Mouse (Mus musculus) CH12.LX (cell line): ENCODE results near the gene Rgl1. TPM values are rescaled to one million over a fixed set of nuclear protein-coding genes. Genes with fewer than 3 reads are reported as not detected.

Experiments used
- DNase-seq: peaks from one replicate; pipeline ENCODE4 v3.0.0-alpha.2; 2013; ENCODE audit errors: extremely low read depth
- H3K27ac ChIP-seq: 2 replicates; pipeline ENCODE4 v1.5.1; 2012; ENCODE audit warnings: low read depth, mild to moderate bottlenecking, control low read depth, moderate library complexity; ENCODE audit not compliant: insufficient read depth
- H3K27me3 ChIP-seq: replicated peaks from 2 replicates; pipeline ENCODE3; 2012; ENCODE audit warnings: inconsistent platforms
- H3K36me3 ChIP-seq, 2 experiments: replicated peaks in 1 of 2; 2 replicates each; pipeline versions ENCODE3 to v1.6.1; 2012; ENCODE audit warnings: inconsistent platforms in 1 of 2, low read length in 1 of 2, mild to moderate bottlenecking in 1 of 2, mixed read lengths in 1 of 2, moderate library complexity in 1 of 2; ENCODE audit not compliant: control insufficient read depth in 1 of 2, insufficient read depth in 1 of 2
- H3K4me1 ChIP-seq, 2 experiments: 2 replicates each; pipeline ENCODE4 v1.6.1; 2012; ENCODE audit warnings: inconsistent platforms in 1 of 2, moderate library complexity in 1 of 2; ENCODE audit not compliant: insufficient read depth in 2 of 2, control insufficient read depth in 1 of 2
- H3K4me2 ChIP-seq: 2 replicates; pipeline ENCODE4 v1.6.1; 2012; ENCODE audit warnings: low read depth, mild to moderate bottlenecking, control low read depth; ENCODE audit not compliant: poor library complexity, insufficient read depth, severe bottlenecking
- H3K4me3 ChIP-seq, 3 experiments: fragments of 150-350 bp in 1 of 3; sonication (generic) in 1 of 3; replicated peaks in 1 of 3; 2 replicates each; pipeline versions ENCODE3 to v1.5.1; 2011 to 2012; ENCODE audit warnings: low read depth in 2 of 3, low read length in 2 of 3, mild to moderate bottlenecking in 2 of 3, moderate library complexity in 2 of 3, control low read depth in 1 of 3, improper control_type of control experiment in 1 of 3, inconsistent platforms in 1 of 3, mixed read lengths in 1 of 3; ENCODE audit not compliant: poor library complexity in 1 of 3
- H3K79me2 ChIP-seq: replicated peaks from 2 replicates; pipeline ENCODE4 v1.6.1; 2012; ENCODE audit warnings: mild to moderate bottlenecking, moderate library complexity; ENCODE audit not compliant: control insufficient read depth, poor library complexity, insufficient read depth, severe bottlenecking; ENCODE audit errors: extremely low read depth
- H3K9ac ChIP-seq: 2 replicates; pipeline ENCODE4 v1.6.1; 2012; ENCODE audit warnings: low read depth, mild to moderate bottlenecking, control low read depth, moderate library complexity; ENCODE audit not compliant: insufficient read depth
- H3K9me3 ChIP-seq: replicated peaks from 2 replicates; pipeline ENCODE3; 2012; ENCODE audit warnings: low read length, inconsistent platforms, mixed read lengths
- CHD1 ChIP-seq: IDR thresholded peaks from 2 replicates; pipeline ENCODE4 v1.6.1; 2012; ENCODE audit warnings: low read depth, low read length, improper control_type of control experiment, inconsistent platforms
- CTCF ChIP-seq, 2 experiments: IDR thresholded peaks in 1 of 2; conservative IDR thresholded peaks in 1 of 2; 2 replicates each; pipeline ENCODE4 v1.5.1; 2011 to 2012; ENCODE audit warnings: low read depth in 2 of 2, low read length in 2 of 2, improper control_type of control experiment in 1 of 2, inconsistent platforms in 1 of 2, mild to moderate bottlenecking in 1 of 2, moderate library complexity in 1 of 2
- ELF1 ChIP-seq: IDR thresholded peaks from 2 replicates; pipeline ENCODE4 v1.6.1; 2014; ENCODE audit warnings: low read depth, mild to moderate bottlenecking, inconsistent platforms, low read length, improper control_type of control experiment
- HCFC1 ChIP-seq: IDR thresholded peaks from 2 replicates; pipeline ENCODE4 v1.6.1; 2012; ENCODE audit warnings: low read depth, mild to moderate bottlenecking, inconsistent platforms, low read length, improper control_type of control experiment
- IRF4 ChIP-seq: IDR thresholded peaks from 2 replicates; pipeline ENCODE4 v1.6.1; 2014; ENCODE audit warnings: low read depth, mild to moderate bottlenecking, inconsistent platforms, low read length, improper control_type of control experiment
- JUN ChIP-seq: IDR thresholded peaks from 2 replicates; pipeline ENCODE4 v1.6.1; 2011; ENCODE audit warnings: low read depth, mild to moderate bottlenecking, low read length, improper control_type of control experiment, moderate library complexity; ENCODE audit not compliant: insufficient read depth
- JUND ChIP-seq: conservative IDR thresholded peaks from 2 replicates; pipeline ENCODE4 v1.6.1; 2011; ENCODE audit warnings: low read depth, low read length, improper control_type of control experiment
- KAT2A ChIP-seq: IDR thresholded peaks from 2 replicates; pipeline ENCODE4 v1.6.1; 2012; ENCODE audit warnings: low read length, improper control_type of control experiment, inconsistent platforms; ENCODE audit not compliant: insufficient replicate concordance
- MAFK ChIP-seq: IDR thresholded peaks from 2 replicates; pipeline ENCODE4 v1.6.1; 2011; ENCODE audit warnings: low read length, improper control_type of control experiment; ENCODE audit not compliant: insufficient replicate concordance
- MAX ChIP-seq: IDR thresholded peaks from 2 replicates; pipeline ENCODE4 v1.6.1; 2011; ENCODE audit warnings: low read length, improper control_type of control experiment
- MXI1 ChIP-seq: IDR thresholded peaks from 2 replicates; pipeline ENCODE4 v1.6.1; 2011; ENCODE audit warnings: mild to moderate bottlenecking, low read depth, low read length, improper control_type of control experiment
- MYC ChIP-seq: IDR thresholded peaks from 2 replicates; pipeline ENCODE4 v1.6.1; 2011; ENCODE audit warnings: low read depth, mild to moderate bottlenecking, improper control_type of control experiment, low read length
- NRF1 ChIP-seq: IDR thresholded peaks from 2 replicates; pipeline ENCODE4 v1.6.1; 2014; ENCODE audit warnings: low read depth, mild to moderate bottlenecking, inconsistent platforms, low read length, improper control_type of control experiment, moderate library complexity
- PAX5 ChIP-seq: IDR thresholded peaks from 2 replicates; pipeline ENCODE4 v1.6.1; 2012; ENCODE audit warnings: low read length, inconsistent platforms, mixed read lengths
- POLR2A ChIP-seq: IDR thresholded peaks from 2 replicates; pipeline ENCODE4 v1.6.1; 2011; ENCODE audit warnings: low read depth, mild to moderate bottlenecking, improper control_type of control experiment, low read length
- USF1 ChIP-seq: IDR thresholded peaks from 2 replicates; pipeline ENCODE4 v1.6.1; 2014; ENCODE audit warnings: low read depth, mild to moderate bottlenecking, inconsistent platforms, low read length, improper control_type of control experiment
- USF2 ChIP-seq: conservative IDR thresholded peaks from 2 replicates; pipeline ENCODE4 v1.6.1; 2011; ENCODE audit warnings: low read depth, low read length, improper control_type of control experiment
- ZC3H11A ChIP-seq: IDR thresholded peaks from 2 replicates; pipeline ENCODE4 v1.6.1; 2012; ENCODE audit warnings: low read depth, mild to moderate bottlenecking, inconsistent platforms, low read length, improper control_type of control experiment
- ZMIZ1 ChIP-seq: IDR thresholded peaks from 2 replicates; pipeline ENCODE4 v1.6.1; 2012; ENCODE audit warnings: low read depth, mild to moderate bottlenecking, inconsistent platforms, low read length, improper control_type of control experiment
- dilution Hi-C: fragments of 300-500 bp; cut with MboI; formaldehyde crosslinking; loops from 2 replicates; pipeline ENCODE4 v1.14.3; 2020; ENCODE audit warnings: low sequenced_read_pairs; ENCODE audit not compliant: extremely low pct_unique_long_range_greater_than_20kb, extremely low pct_ligation_motif_present
- in situ Hi-C: fragments of 300-500 bp; cut with MboI; formaldehyde crosslinking; loops from 3 replicates; pipeline ENCODE4 v1.14.3; 2019; ENCODE audit warnings: low sequenced_read_pairs, low pct_ligation_motif_present, low pct_unique_long_range_greater_than_20kb, mixed read lengths
- polyA plus RNA-seq: library from polyadenylated mRNA; unstranded; fragments of >175 nt; gene quantifications from 2 replicates; pipeline ENCODE4 v1.2.1, GENCODE M21; 2012; ENCODE audit warnings: low read depth; ENCODE audit not compliant: insufficient read length
- total RNA-seq, 2 experiments: library from RNA; depleted of rRNA; stranded (reverse); fragments of 300-350 nt in 1 of 2; fragments of >200 nt in 1 of 2; gene quantifications; 2 replicates each; pipeline ENCODE4 v1.2.3; 2012 to 2014

Gene Rgl1
- total and polyA plus RNA-seq, 3 experiments = 0.25 to 1.7 (median 0.74) TPM

DNA sequence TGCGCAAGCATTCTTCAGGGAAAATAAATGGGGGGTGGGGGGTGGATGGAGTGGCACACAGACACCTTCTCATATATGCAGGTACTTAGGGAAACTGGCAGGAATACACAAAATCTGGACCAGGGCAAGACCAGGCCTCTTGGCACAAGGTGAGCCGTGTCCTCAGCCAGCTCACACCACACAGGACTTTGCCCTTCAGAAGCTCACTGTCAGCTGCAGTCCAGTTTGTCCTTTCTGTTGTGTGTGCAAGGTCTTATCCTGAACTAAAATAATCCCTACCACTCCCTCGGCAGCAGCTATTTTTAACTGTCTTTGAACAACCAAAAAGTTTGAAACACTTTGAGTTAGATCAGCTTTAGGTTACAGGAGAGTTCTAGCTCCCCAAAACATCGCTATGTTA is 227.3 kb downstream of the Rgl1 start:
- no peaks in the 10 kb centered on the region for H3K79me2 ChIP-seq
- no peak overlapping the region for H3K4me3 ChIP-seq
- H3K4me1 ChIP-seq = peaks cover 2 to 33% of the 10 kb centered on the region in 2 experiments
- H3K4me2 ChIP-seq = no peak overlapping the region
- H3K9ac ChIP-seq = no peak overlapping the region
- TF ChIP-seq NRF1 (no peak), MYC (no peak), MXI1 (no peak), IRF4 (no peak), HCFC1 (no peak), CHD1 (no peak), ELF1 (no peak), JUND (no peak), CTCF (conservative IDR thresholded peaks at IDR 0.05 in 1 of 2, IDR thresholded peaks at IDR 0.05 in 1 of 2; ENCODE audit: low read depth in 2 of 2, low read length in 2 of 2) (no peak), MAX (no peak), ZC3H11A (no peak), USF2 (no peak), MAFK (no peak), POLR2A (no peak)
- no peaks in the 10 kb centered on the region for H3K27me3 ChIP-seq
- no peaks in the 10 kb centered on the region for H3K9me3 ChIP-seq
- H3K27ac ChIP-seq = no peak overlapping the region
- dilution Hi-C loops = no loop called here
- peaks cover 0 to 2% of the 10 kb centered on the region in 2 experiments for H3K36me3 ChIP-seq
- in situ Hi-C loops = loop anchor here (10.0 to 25.0 kb wide), 4 partner anchors 226 to 848 kb away; partner anchors contain the start of genes Arpc5, Rgl1 and Smg7
- no peak for DNase-seq

DNA sequence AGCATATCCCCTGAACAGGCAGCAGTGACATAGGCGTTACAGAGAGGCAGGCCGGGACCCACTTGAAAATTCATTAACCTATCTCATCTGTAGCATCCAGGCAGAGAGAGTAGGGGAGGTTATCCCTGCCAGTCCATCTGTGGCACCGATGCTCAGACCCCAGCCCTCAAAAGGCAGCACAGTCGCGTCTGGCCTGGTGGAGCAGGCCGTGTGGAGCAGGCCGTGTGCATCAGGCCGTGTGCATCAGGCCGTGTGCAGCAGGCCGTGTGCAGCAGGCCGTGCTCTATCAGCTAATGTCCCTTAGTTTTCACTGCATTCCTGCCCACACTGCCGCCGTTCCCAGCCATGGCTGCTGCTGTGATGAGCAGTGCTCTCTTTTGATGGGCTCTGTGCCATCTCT is 229.0 kb downstream of the Rgl1 start:
- no peak for TF ChIP-seq IRF4
- no peak for TF ChIP-seq USF1
- TF ChIP-seq KAT2A = no peak
- no peak for TF ChIP-seq ZMIZ1
- no peak for TF ChIP-seq JUN
- TF ChIP-seq PAX5 = no peak
- Histone ChIP-seq H3K36me3 (peaks cover 0 to 2% of the 10 kb centered on the region in 2 experiments), H3K9ac (no peak overlapping the region), H3K79me2 (no peaks in the 10 kb centered on the region), H3K4me2 (no peak overlapping the region), H3K27me3 (no peaks in the 10 kb centered on the region), H3K4me3 (no peak overlapping the region), H3K4me1 (peaks cover 2 to 48% of the 10 kb centered on the region in 2 experiments), H3K27ac (no peak overlapping the region), H3K9me3 (no peaks in the 10 kb centered on the region)
- dilution Hi-C loops = no loop called here
- in situ Hi-C loops = loop anchor here (10.0 to 25.0 kb wide), 4 partner anchors 228 to 850 kb away; partner anchors contain the start of genes Arpc5, Rgl1 and Smg7
- DNase-seq = no peak
